Mouse (Mus musculus): ENCODE measurements around the gene Fkbp9.
A peak's percentile ranks its signal among the peaks of the same experiment; 100 is the strongest.

Fkbp9 gene

DNA sequence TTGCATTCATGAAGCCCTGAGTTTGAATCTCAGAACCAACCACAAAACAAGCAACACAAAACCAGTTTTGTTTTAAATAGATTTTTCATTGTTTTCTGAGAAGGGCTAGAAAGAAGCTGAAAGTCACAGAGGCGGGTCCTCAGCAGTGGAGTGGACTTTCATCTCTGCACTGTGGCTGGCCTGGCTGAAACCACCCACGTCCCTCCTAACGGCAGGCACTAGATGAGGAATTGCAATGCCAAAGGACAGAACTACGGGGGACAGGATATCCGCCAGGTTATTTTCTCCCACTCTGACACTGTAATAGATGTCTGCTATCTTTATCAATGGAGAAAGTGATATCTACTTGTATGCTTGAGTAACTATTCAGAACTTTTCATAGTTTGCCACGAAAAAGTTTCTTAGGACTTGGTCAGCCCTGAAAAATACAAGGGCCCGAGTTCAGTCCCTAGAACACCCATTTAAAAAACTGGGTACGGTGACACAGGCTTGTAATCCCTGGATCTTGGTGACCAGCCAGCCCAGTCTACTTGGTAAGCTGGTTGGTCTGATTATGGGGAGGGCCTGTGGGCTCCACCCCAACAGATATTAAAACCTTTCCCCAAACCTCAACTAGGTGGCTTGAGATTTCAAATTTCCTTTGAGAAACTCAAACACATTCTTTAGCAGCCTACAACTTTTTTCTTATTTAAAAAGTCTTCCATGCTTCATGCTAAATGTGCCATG is 74.4 kb downstream of the Fkbp9 start:
- DNase-seq: no peak

DNA sequence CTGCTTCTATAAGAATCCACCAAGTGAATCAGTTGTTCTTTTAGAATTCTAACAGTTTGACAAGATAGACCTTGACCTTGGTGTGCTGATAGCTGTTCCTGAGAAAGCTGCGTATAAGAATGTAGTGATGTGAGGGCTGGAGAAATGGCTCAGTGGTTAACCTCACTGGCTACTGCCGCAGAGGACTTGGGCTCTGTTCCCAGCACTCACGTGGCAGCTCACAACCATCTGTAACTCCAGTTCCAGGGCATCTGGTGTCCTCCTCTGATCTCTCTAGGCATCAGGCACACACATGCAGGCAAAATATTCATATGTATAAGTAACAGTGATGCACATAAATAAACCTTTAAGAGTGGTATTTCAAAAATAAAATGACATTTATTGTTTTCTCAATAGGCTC is 76.1 kb downstream of the Fkbp9 start:
- DNase-seq: no peak

DNA sequence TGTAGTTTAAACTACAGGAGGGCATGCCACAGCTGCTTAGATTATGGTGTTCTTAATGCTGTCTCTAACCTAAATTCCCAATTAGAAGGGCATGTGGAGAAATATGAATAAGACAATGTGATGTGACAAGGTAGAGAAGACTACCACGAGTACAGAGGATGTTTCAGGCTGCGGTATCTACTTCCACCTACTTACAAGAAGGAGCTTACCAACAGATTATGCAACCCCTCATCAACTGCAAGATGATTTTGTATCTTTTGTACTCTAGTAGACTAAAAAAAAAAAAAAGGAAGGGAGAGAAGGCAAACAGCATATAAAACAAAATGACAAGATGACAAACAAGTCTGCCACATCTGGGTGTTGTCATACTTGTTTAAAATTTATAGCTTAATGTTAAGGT is 76.5 kb downstream of the Fkbp9 start:
- DNase-seq: no peak

DNA sequence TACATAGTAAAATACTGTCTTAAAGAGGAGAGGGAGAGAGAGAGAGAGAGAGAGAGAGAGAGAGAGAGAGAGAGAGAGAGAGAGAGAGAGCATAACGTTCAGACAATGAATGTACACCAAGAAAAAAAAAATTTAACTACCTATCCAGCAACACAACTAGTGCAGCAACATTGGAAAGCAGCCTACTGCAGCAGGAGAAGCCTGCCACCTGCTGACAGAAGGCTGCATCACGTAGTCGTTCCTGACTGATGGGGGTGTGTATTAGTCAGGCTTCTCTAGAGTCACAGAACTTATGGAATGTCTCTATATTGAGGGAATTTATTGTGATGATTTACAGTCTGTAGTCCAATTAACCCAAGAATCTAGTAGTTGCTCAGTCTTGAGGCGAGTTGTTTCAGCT is 77.1 kb downstream of the Fkbp9 start:
- peak; percentile 44 to 52 for DNase-seq

DNA sequence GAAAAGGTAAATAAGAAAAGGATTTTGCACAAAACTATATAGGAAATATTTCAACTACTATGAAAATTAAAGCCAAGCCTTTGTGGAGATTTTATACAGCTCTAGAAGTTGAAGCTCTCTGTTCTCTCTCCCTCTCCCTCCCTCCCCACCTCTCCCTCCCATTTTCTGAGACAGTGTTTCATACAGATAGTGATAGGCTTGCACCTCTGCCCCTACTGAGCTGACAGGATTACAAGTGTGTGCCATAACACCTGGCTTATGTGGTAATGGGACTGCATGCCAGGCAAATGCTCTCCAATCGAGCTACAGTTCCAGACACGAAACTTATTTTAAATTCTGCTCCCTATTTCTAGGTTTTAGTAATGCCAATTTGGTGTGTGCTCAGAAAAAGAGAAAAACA is 79.1 kb downstream of the Fkbp9 start:
- DNase-seq: no peak

DNA sequence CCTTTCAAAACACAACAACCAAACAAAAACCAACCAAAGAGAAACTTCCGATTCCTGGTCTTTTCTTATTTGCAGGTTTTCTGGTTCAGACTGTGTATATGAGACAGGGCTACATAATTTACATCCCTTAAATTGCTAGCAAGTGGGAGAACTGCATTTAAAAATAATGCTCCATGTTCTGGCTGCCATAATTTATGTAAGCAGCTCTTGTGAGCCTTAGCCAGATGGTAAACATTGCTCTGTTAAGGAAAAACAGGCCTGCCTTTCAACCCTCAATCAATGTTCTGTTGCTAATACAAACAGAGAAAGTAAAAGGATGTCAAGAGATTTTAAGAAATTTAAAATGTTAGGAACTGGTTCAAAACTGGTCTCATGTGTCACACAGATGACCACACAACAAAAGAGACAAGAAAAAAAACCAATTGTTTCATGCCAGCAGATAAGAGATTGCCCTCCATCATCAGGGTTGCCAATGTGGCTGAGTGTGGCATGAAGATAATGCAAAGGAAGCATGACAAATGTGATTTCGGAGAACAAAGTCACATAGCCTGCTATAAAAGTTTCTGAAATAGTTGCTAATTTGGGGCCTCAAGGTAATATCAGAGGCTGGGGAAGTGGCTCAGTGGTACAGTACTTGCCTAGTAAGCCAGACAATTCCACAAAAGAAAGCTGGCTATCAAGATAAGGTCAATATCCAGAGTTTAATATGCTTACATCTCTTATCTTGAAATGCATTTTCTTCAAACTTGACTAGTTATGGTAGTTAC is 81.4 kb downstream of the Fkbp9 start:
- no peak for DNase-seq

DNA sequence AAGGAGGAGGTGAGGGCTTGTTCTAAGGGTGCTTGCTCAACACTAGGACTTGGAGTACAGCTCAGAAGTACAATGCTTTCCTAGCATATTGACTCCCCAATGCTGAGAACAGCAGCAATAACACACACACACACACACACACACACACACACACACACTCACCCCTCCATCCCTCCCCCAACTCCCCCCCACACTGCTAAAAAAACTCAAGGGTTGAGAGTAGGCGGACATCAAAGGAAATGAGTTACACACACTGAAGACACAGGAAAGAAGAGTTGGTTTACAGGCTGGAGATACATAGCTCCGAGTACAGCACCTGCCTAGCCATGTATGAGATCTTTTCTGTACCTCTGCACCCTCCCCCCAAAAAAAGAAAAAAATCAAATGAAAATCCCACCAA is 84.4 kb downstream of the Fkbp9 start:
- DNase-seq: no peak

DNA sequence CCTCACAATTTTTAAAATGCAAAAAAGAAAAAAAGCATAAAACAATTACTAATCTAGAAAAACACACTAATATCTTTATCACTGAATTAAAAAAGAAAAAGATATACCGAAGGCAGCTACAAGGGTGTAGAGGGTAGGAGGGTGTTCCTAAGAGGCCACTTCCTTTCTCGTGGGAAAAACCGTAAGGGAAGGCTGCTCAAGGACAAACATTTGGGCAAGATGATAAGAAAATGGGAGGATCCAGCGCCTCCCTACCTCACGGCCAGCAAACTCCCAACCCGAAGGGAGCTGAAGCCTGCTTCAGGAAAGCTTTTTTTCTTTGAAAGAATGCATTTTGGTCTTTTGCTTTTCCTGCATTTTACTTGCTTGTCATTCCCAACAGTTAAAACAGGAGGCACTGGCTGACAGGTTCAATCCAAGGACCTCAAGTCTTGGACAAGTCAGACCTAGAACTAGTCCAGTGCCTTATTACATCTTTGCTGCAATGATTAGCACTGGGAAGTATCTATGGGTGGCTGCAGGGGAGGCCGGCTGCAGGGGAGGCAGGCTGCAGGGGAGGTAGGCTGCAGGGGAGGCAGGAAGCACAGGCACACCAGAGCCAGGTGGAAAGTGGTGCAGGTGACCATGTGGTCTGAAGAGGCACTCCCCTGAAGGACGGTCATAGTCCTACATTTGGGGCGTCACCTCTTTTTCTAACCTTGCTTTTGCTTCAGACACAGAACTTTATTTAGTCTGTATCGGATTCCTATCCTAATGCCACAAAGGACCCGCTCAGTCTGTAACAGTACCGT is 85.9 kb downstream of the Fkbp9 start:
- no peak for DNase-seq

DNA sequence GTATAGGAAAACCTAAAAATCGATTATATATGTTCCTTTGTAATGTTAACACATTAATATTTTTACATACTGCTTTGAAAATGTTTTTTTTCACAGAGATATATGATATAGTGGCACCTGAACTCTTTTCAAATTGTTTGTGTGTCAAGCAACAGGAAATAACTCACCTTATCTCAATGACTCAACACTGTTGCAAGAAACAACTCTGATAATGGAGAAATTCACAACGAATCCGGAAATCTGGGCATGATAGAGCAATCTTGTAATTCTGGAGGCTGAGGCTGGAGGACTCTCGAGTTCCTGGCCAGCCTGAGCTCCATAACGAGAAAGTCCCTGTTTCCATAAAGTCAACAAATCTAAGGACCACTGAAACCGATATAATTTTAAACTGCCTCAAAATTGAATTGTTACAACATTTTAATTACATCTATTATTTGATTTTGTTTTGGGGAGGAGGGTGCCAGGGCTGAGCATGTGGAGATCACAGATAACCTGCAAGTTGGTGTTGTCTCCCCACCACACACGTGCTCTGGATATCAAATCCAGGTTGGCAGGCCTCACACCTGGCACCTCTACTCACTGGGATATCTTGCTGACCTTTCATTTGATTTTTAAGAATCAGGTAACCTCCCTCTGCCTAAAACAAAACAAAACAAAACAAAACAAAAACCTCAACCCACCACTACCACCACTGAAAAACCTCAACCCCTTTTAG is 87.6 kb downstream of the Fkbp9 start:
- DNase-seq: no peak

DNA sequence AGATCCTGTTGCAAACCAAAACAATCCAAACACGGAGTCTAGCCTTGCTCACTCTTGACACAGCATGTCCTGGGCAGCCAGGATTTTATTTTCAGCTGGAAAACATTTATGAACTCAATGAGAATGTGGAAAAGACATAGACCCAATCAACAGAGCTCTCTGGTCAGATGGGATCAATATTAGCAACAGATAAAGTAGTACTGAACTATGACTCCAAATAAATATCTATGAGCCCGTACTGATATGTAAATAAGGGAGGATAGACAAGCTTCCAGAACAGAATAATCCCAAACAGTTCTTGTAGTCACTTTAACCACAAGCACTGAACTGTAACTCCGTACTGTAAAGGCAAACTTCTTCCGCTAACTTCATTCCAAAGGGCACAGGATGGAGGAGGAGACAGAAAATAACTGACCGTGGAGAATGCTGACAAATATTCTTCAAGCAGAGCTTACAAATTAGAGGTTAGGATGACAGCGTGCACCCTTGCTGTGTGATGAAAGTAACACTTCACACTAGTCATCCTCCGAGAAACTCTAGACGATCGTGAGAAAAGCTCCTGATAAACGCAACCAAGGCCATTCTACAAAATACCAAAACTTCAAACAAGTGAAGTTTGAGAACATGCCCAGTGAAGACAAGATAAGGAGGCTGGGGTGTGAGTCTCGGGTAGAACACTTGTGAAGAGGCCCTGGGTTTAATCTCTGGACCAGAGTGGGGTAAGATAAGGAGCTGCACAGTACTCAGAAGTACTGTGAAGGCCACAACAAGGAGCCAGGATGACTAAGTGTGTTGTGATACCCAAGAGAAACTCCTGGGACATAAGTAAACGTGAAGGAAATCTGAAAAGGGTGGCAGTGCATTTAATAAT is 88.6 kb downstream of the Fkbp9 start:
- no peak for DNase-seq

DNA sequence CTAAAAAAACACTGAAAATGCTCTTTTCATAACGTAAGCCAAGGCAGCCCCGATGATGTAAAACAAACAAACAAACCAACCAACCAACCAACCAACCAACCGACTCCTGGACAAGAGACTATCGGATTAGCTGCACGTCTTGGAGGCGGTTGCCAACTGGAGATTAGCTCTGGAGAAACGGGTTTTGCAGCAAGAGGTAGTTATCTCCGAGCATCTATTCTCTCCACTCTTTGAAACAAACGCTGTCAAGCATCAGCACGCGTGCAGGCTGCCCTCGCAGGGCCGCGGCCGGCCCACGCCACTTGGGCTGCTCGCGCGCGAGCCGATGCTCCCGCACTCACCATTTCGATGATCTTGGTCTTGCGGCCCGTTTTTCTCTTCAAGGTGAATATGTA is 91.5 kb downstream of the Fkbp9 start:
- no peak for DNase-seq

DNA sequence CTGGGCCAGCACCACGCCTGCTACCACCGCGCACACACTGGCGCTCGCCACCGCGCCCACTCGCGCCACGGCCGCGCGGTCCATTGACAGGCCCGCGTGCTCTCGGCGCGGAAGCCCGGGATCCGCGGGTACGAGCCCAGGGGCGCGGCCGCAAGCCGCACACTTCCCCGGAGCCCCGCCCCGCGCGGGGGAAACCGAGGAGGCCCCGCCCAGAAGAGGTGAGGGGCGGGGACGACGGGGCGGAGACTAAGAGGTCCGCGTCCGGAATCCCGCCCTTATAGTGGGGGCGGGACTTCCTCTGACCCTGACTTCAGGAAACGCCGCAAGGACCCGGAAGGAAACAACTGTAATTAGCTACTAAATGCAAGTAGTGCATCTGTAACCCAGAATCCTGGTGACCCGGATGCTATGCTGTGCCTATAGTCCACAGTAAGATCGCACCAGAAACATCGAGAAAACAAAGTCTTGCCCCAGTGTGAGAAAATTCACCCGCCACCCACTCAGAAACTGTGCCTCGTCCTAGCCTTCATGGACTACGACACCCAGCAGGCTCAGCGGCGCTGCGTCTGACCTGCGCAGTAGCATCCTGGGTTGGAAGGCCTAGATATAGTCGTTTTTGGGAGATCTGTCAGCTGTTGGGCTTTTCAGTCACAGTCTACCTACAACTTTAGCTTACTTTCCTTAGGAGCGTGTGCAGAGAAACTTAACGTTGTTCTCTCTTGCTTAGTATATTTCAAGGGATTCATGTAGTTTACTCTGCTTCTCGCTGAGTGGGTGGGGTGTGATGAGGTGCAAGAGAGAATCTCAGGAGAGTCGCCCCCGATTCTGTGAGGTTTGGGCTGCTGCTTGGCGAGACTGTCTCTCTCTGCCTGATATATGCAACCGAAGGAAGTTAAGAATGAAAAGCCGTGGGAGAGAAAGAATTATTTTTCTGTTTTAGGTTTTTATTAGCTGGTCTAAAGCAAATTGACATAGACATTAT is 92.2 kb downstream of the Fkbp9 start, which contains the start of the genes Nt5c3 and Vmn1r4:
Gene Nt5c3 (minus strand): TSS at position 207 of the 982 bp plus-strand sequence.
Gene Vmn1r4 (plus strand): TSS at position 290 of the 982 bp plus-strand sequence.
- DNase-seq: peak; percentile 94 to 97

Data from cerebellum, postnatal 14 days (tissue).